Mouse (Mus musculus): ENCODE data around the gene Mier2.

- TF ChIP-seq CTCF (IDR thresholded peaks at IDR 0.05) = no peak
- TF ChIP-seq EP300 (IDR thresholded peaks at IDR 0.05) = no peak
Observed at GRCm38 (mm10) chr10:79586243-79586642, 31.2 kb upstream of the Mier2 start.
